Mouse (Mus musculus) midbrain, embryonic 10.5 days (tissue): ENCODE data around the gene Gsap. TPM values are rescaled to one million over a fixed set of nuclear protein-coding genes. Genes with fewer than 3 reads are reported as not detected.
"Not testable (repeated sequence)": the region's sequence is repeated elsewhere in the genome, so short reads cannot be mapped to it uniquely, and the experiment has no call there.

Experiments
- DNase-seq: peaks from one replicate; pipeline ENCODE4 v3.0.0-alpha.2; 2017; ENCODE audit warnings: low spot score
- H3K27ac ChIP-seq: fragments of 300-500 bp; sonication (generic); replicated peaks from 2 replicates; pipeline ENCODE4 v1.5.1; 2016; ENCODE audit warnings: mild to moderate bottlenecking
- H3K27me3 ChIP-seq: fragments of 300-500 bp; sonication (generic); 2 replicates; pipeline ENCODE4 v1.6.1; 2016; ENCODE audit warnings: low read depth, mild to moderate bottlenecking; ENCODE audit not compliant: poor library complexity, severe bottlenecking
- H3K36me3 ChIP-seq: fragments of 300-500 bp; sonication (generic); 2 replicates; pipeline ENCODE4 v1.6.1; 2016; ENCODE audit warnings: mild to moderate bottlenecking, moderate library complexity
- H3K4me1 ChIP-seq: fragments of 300-500 bp; sonication (generic); 2 replicates; pipeline ENCODE4 v1.6.1; 2016
- H3K4me3 ChIP-seq: fragments of 300-500 bp; sonication (generic); 2 replicates; pipeline ENCODE4 v1.5.1; 2016; ENCODE audit warnings: mild to moderate bottlenecking, moderate library complexity
- H3K9me3 ChIP-seq: fragments of 300-500 bp; sonication (generic); replicated peaks from 2 replicates; pipeline ENCODE4 v1.6.1; 2016; ENCODE audit warnings: mild to moderate bottlenecking
- whole genome bisulfite sequencing: fragments of 180-500 bp; shearing (Covaris S2); methylation state at CpG from one replicate; pipeline ENCODE4 v1.1.7; 2016; 5-methylcytosine and 5-hydroxymethylcytosine counted together
- polyA plus RNA-seq: library from polyadenylated mRNA; unstranded; fragments of >200 nt; fragmentation: Nextera tagmentation; extraction: Ambion mirVana; gene quantifications from 2 replicates; pipeline ENCODE4 v1.2.1, GENCODE M21; 2016

The Gsap gene
- polyA plus RNA-seq, 1 experiment from 2014 or later: 1.6 TPM

DNA sequence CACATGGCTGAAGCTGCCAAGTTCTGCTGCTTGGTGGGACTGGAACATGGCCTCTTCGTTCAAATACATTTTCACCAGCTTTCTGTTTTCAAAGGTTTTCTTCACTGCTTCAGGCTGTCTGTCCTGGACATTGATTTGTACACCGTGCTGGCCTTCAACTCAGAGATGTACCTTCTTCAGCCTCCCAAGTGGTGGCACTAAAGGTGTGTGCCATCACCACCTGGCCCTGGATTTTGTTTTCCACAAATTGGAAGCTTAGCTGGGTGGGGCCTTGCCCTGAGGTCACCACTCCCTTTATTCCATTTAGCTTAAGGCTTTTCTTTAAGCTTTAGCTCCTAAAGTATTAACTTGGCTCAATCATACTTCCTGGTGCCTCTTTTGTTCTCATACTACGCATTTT, 22.6 kb upstream of the Gsap start:
- H3K4me1 ChIP-seq: peaks cover under 1% of the 10 kb centered on the region; the same call in 1 of the 2 replicates
- DNase-seq: no peak
- no peaks in the 10 kb centered on the region for H3K9me3 ChIP-seq
- no peaks in the 10 kb centered on the region for H3K27me3 ChIP-seq
- no peak overlapping the region for H3K4me3 ChIP-seq
- no peaks in the 10 kb centered on the region for H3K36me3 ChIP-seq
- H3K27ac ChIP-seq: no peak overlapping the region
- 88% methylated on average over 3 of the region's 3 CpGs for WGBS

DNA sequence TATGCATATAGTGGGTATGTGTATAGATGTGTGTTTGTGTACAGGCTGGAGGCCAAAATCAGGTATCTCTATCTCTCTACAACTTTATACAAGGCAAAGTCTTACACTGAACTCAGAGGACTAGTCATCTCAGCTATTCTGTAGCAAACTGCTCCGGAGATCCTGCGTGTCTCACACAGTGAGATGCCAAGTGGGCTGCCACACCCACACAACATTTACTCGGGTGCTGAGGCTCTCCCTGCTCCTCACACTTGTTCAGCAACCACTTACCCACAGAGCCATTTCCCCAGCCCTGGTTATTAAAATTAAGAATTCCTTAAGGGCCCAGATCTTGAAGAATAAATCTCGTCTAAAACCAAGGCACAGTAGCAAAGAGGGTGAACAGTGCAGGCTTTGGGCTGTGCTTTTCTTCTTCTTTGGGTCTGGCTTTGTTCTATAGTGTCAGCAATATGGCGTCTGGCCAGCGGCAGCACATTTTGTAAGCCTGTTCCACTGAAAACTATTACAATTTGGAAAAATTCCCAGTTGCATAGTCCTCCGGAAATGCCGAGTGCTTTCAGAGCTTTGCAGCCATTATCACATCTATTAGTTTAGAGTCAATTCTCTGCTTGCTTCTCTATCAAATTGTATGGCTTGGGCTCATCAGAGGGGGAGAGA, 17.2 kb upstream of the Gsap start:
- Histone ChIP-seq H3K36me3 (no peaks in the 10 kb centered on the region), H3K9me3 (no peaks in the 10 kb centered on the region), H3K27ac (peak overlapping the region; percentile 67), H3K27me3 (no peaks in the 10 kb centered on the region; the same call in 1 of the 2 replicates), H3K4me1 (peaks cover 27% of the 10 kb centered on the region), H3K4me3 (no peak overlapping the region)
- WGBS: 67% methylated on average over 8 of the region's 8 CpGs
- DNase-seq: no peak

DNA sequence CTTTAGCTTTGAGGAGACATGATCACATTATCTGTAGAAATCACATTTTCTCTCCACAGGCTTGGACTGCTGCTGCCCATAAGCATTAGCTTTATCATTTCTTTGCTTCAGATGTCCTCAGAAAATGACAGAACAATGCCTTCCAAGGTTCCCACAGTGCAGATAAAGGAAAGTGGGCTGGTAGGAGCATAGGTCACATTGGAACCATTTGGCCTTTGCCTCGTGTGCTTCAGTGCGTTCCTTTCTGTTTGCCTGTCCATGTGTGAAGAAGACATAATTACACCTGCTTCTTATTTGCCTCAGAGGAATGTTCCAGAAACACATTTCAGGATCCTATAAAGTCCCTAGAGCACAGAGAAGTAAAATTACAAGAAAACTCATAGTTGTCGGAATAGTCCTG, 16.7 kb upstream of the Gsap start:
- no peak for DNase-seq
- H3K4me1 ChIP-seq: peaks cover 27% of the 10 kb centered on the region
- 49% methylated on average over 3 of the region's 3 CpGs for WGBS
- no peaks in the 10 kb centered on the region for H3K36me3 ChIP-seq
- no peaks in the 10 kb centered on the region for H3K9me3 ChIP-seq
- H3K27ac ChIP-seq: 0 out of 2 replicates have a peak overlapping the region, but pooled peaks have one; percentile 67
- no peaks in the 10 kb centered on the region; the same call in 1 of the 2 replicates for H3K27me3 ChIP-seq
- no peak overlapping the region for H3K4me3 ChIP-seq

DNA sequence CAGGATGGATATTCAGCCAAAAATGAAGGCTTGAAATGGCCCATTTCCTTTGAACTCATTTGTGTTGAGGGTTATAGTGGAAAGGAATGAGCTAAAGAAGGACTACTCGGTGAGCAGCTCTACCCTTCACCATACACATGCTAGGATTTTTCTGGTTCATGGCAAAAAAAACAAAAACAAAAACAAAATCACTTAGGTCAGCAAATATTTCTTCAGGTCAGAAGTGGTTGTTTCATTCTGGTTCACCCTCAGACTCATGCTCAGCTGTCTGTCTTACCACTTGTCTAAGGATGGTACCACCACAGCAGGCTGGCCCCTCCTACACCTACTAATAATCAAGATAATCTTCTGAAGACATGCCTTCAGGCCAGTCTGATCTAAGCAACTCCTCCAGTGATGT, 16.2 kb upstream of the Gsap start:
- no peak overlapping the region for H3K4me3 ChIP-seq
- H3K27ac ChIP-seq: no peak overlapping the region
- no peaks in the 10 kb centered on the region for H3K36me3 ChIP-seq
- DNase-seq: no peak
- no peaks in the 10 kb centered on the region; the same call in 1 of the 2 replicates for H3K27me3 ChIP-seq
- H3K9me3 ChIP-seq: no peaks in the 10 kb centered on the region
- 82% methylated on average over 1 of the region's 1 CpGs for WGBS
- H3K4me1 ChIP-seq: peaks cover 27% of the 10 kb centered on the region

DNA sequence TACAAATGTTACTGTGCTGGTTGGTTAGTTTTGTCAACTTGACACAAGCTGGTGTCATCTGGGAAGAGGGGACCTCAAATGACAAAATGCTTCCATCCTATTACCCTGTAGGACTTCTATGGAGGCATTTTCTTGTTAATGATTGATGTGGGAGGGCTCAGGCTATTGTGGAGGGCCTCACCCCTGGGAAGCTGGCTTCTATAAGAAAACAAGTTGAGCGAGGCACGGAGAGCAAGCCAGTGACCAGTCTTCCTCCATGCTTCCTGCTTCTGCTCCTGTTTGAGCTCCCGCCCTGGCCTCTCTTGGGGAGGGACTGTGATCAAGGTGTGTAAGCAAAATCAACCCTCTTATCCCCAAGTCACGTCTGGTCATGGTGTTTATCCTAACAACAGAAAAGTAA, 15.6 kb upstream of the Gsap start:
- Histone ChIP-seq H3K36me3 (no peaks in the 10 kb centered on the region), H3K9me3 (no peaks in the 10 kb centered on the region), H3K27ac (no peak overlapping the region; the same call in 1 of the 2 replicates), H3K27me3 (no peaks in the 10 kb centered on the region; the same call in 1 of the 2 replicates), H3K4me3 (no peak overlapping the region), H3K4me1 (peaks cover 33% of the 10 kb centered on the region)
- DNase-seq: no peak
- WGBS: 39% methylated on average over 4 of the region's 4 CpGs

DNA sequence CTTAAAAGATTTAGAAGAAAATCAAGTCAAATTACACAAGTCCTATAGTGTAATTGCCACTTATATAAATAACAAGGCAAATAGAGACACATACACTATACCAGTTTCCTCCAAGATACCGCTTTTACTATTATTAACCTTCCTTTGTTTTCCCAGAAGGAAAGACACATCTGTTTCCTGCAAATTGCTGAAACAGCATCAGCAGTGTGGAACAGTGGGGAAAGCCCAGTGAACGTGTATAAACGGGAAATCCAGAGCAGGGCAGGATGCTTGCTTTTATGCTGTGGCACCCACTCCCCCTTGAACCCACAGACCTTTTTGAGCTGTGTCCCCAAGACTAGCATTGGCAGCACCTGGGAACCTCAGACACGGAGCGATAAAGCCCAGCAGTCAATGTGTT, 15.2 kb upstream of the Gsap start:
- no peaks in the 10 kb centered on the region; the same call in 1 of the 2 replicates for H3K27me3 ChIP-seq
- DNase-seq: no peak

DNA sequence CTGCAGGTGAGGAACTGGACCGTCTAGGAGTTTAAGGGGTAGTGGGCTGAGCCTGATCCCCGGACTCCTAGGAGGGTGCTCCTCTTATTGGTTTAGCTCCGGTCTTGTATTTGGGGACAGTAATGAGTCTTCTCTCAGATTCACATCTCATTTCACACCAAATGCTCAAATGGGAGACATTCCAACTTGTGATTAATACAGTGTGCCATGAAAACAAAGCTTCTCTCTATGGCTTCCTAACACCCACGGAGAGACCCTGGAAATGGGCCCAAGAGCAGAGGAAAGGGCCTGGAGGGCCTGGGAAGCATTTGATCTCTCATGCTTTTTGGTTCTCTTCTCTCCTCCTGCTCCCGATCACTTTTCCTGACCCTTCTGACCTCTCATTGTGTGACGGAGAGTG, 14.7 kb upstream of the Gsap start:
- Histone ChIP-seq H3K36me3 (no peaks in the 10 kb centered on the region), H3K4me3 (no peak overlapping the region), H3K9me3 (no peaks in the 10 kb centered on the region), H3K4me1 (peaks cover 39% of the 10 kb centered on the region), H3K27ac (no peak overlapping the region; the same call in 1 of the 2 replicates), H3K27me3 (no peaks in the 10 kb centered on the region; the same call in 1 of the 2 replicates)
- WGBS: 71% methylated on average over 6 of the region's 6 CpGs
- no peak for DNase-seq

More for the DNA sequence above, 15.2 kb upstream of the Gsap start:
- Histone ChIP-seq H3K9me3 (no peaks in the 10 kb centered on the region), H3K27ac (no peak overlapping the region; the same call in 1 of the 2 replicates), H3K4me1 (peaks cover 37% of the 10 kb centered on the region), H3K36me3 (no peaks in the 10 kb centered on the region), H3K4me3 (no peak overlapping the region)
- 74% methylated on average over 5 of the region's 5 CpGs for WGBS

DNA sequence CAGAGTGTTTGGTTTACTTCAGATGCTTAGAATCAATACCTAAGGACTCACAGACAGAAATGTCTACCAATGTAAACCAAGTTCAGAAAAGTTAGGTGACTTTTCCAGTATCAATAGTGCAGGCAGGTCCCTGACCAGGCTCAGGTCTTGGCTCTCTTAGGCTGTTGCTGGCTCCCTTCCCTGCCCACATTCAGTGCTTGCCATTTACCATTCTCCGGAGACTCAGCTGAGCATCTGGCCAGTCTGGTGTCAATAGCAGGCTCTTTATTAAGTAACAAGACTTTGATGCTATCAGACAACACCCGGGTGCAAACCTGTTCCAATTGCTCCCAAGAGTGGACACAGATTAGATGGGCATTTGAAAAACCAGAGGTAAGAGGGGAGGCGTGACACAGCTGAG, 13.7 kb upstream of the Gsap start:
- Histone ChIP-seq H3K27ac (no peak overlapping the region), H3K36me3 (no peaks in the 10 kb centered on the region), H3K27me3 (no peaks in the 10 kb centered on the region; the same call in 1 of the 2 replicates), H3K4me1 (peaks cover 39% of the 10 kb centered on the region), H3K4me3 (no peak overlapping the region), H3K9me3 (no peaks in the 10 kb centered on the region)
- WGBS: 82% methylated on average over 3 of the region's 3 CpGs
- no peak for DNase-seq

DNA sequence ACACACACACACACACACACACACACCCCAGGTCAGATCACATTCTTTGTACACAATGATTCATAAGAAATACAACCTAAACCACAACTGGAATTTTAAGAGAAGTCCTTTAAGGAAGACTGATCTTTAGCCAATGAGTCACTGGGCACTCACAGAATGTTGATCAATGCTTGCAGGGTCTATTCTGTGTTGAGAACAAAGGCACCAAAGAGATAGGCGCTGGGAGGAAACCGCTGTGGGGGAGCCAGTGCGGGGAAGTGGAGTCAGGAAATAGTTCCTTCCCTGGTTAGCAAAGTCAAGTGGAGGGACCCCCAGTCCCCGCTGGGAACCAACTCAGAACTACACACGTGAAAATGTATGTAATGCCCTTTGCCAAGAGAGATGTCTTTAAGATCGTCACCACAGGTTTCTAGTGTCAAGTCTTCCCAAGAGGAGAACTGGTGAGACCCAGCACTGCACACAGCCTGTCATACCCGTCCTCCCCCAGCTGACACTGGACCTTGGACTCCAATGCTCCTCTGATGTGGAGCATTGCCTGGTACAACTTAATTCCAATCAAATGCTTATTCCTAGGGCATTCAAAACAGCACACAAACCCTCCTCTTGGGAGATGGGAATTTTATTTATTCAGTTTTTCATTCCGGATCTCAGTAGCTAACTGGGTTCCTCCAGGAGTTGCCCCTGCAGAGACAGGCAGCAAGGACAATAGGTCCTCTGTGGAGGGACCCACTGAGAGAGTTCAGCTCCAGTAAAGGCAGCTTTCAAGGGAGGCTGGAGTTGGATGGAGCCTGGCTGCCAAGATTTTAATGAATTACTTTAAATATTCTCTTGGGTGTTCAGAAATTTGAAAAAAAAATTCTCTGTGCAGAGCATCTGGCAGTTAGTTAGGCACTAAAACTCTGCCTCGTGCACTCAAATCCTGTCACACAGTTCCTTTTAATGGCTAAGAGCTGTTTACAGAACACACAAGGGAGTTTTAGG, 10.6 kb upstream of the Gsap start:
- no peaks in the 10 kb centered on the region; the same call in 1 of the 2 replicates for H3K27me3 ChIP-seq
- no peak overlapping the region for H3K4me3 ChIP-seq
- peak; percentile 21 for DNase-seq
- H3K4me1 ChIP-seq: peaks cover 20% of the 10 kb centered on the region
- H3K27ac ChIP-seq: peak overlapping the region; percentile 73
- WGBS: 30% methylated on average over 9 of the region's 9 CpGs
- H3K9me3 ChIP-seq: 0 out of 2 replicates have a peak, but pooled peaks cover 8% of the 10 kb centered on the region
- no peaks in the 10 kb centered on the region for H3K36me3 ChIP-seq

DNA sequence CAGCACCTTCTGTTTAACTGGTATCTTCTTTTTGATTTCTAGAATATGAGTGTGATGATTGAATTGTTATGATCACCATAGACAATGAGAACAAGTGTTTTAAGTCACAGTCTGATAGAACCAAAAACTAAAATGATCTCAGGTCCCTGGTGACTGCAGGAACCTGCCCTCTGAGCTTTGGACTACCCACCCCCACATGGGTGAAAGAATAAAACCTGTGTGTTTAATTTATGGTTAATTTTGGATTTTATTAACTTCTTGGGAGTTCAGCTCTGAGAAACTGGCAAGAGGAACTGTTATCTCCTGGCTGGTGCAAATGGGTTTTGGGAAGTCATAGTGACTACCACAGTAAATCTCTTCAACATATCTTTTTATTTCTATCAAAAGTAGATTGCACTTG, 6.6 kb upstream of the Gsap start:
- DNase-seq: no peak
- peaks cover 16% of the 10 kb centered on the region; the same call in 1 of the 2 replicates for H3K9me3 ChIP-seq
- no peaks in the 10 kb centered on the region for H3K27me3 ChIP-seq
- H3K27ac ChIP-seq: no peak overlapping the region
- peaks cover 12% of the 10 kb centered on the region for H3K4me1 ChIP-seq
- no peaks in the 10 kb centered on the region for H3K36me3 ChIP-seq
- no peak overlapping the region for H3K4me3 ChIP-seq

DNA sequence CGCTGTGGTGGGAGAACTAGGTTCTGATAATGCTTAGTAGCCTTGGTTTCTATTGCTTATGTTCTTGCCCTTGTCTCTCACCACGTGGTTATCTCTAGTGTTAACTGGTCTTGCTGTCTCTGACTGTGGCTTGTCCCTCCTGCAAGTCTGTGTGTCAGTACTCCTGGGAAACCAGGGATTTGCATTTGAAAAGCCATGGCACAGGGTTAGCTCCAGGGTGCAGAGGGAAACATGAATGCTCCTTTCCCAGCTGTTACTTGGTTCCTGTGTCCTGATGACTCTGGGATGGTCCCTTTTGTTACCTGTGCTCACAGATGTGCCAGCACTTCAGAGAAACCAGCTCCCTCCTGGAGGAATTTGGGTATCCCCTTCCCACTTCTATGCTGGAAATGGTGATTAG, 3.0 kb upstream of the Gsap start:
- H3K36me3 ChIP-seq, H3K27ac ChIP-seq, DNase-seq, H3K4me3 ChIP-seq: not testable (repeated sequence)
- Histone ChIP-seq H3K9me3 (peaks cover 16% of the 10 kb centered on the region; the same call in 1 of the 2 replicates), H3K4me1 (peaks cover 15% of the 10 kb centered on the region), H3K27me3 (peaks cover 27% of the 10 kb centered on the region)
- 64% methylated on average over 2 of the region's 2 CpGs for WGBS

DNA sequence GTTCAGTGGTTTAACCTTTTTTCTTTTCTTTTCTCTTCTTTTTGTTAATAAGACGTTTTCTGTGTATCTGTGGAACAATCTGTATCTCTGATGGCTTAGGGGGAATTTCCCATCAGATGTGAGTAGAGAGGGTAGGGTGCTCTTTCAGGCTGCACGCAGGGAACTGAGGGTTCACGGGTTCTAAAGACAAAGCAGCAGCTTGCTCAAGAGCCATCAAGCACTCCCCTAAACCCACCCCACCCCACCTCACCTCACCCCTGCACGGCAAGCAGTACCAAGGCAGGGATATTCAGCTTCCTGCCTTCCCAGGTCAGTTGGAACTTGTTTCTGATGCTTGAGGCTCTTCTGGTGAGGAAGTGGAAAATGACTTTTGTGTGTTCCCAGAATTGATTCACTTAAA, 766 bp downstream of the Gsap start:
- Histone ChIP-seq H3K9me3 (peaks cover 7% of the 10 kb centered on the region; the same call in 1 of the 2 replicates), H3K27ac (peak overlapping the region; percentile 83; the same call in 1 of the 2 replicates), H3K27me3 (peaks cover 27% of the 10 kb centered on the region), H3K36me3 (no peaks in the 10 kb centered on the region), H3K4me3 (peak overlapping the region; percentile 63), H3K4me1 (peaks cover 21% of the 10 kb centered on the region)
- DNase-seq: no peak
- WGBS: 8% methylated on average over 4 of the region's 4 CpGs
